Mouse (Mus musculus): ENCODE results near the gene Fam78a.

- TF ChIP-seq ZNF384 (IDR thresholded peaks at IDR 0.05; ENCODE audit: low read depth, low read length) (no peak), CHD2 (IDR thresholded peaks at IDR 0.05; ENCODE audit: low read depth, low read length) (no peak), MAFK (IDR thresholded peaks at IDR 0.05; ENCODE audit: insufficient read depth, low read depth, low read length) (no peak), HCFC1 (IDR thresholded peaks at IDR 0.05; ENCODE audit: borderline replicate concordance, insufficient read depth, low read length) (no peak)
These were observed 25.0 kb downstream of the Fam78a start for GRCm38 (mm10) chr2:32059613-32060012.

Data from ES-E14 (cell line).